Mouse (Mus musculus) splenic B cell, adult 2 months (primary cell): ENCODE measurements around the gene Fam151b.
A peak's percentile ranks its signal among the peaks of the same experiment; 100 is the strongest.

Source experiments
- DNase-seq: peaks from one replicate; pipeline ENCODE4 v3.0.0-alpha.2; 2011; ENCODE audit warnings: low read depth, low spot score
- H3K27me3 ChIP-seq: 2 replicates; pipeline ENCODE4 v1.6.1; 2012; ENCODE audit warnings: mild to moderate bottlenecking, low read length, moderate library complexity, mixed read lengths; ENCODE audit not compliant: control insufficient read depth, poor library complexity, insufficient read depth, severe bottlenecking
- H3K36me3 ChIP-seq: 2 replicates; pipeline ENCODE4 v1.6.1; 2012; ENCODE audit warnings: mild to moderate bottlenecking, low read length, moderate library complexity, mixed read lengths; ENCODE audit not compliant: control insufficient read depth, poor library complexity, insufficient read depth, severe bottlenecking

Fam151b gene

DNA sequence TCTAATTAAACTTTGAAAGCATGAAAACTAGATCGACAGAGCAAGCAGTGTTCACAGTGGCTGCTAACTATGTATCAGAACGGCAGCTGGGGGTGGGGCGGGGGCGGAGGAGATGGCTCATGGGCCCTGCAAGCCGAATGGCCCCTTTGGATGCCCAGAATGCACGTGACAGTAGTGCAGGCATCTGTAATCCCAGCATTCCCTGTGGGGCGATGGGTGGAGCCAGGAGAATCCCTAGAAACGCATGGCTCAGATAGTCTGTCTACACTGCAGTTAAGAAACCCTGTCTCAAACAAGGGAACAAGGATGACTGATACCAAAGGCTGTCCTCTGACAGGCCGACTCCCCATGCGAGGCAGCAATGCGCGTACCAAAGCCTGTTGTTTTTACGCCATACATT is 43.5 kb downstream of the Fam151b start:
- no peak for DNase-seq
- H3K27me3 ChIP-seq = no peaks in the 10 kb centered on the region
- H3K36me3 ChIP-seq = no peaks in the 10 kb centered on the region

- Histone ChIP-seq H3K36me3 (no peaks in the 10 kb centered on the region), H3K27me3 (no peaks in the 10 kb centered on the region)
- no peak for DNase-seq
These were observed 45.2 kb downstream of the Fam151b start for GRCm38 (mm10) chr13:92438656-92439055.

DNA sequence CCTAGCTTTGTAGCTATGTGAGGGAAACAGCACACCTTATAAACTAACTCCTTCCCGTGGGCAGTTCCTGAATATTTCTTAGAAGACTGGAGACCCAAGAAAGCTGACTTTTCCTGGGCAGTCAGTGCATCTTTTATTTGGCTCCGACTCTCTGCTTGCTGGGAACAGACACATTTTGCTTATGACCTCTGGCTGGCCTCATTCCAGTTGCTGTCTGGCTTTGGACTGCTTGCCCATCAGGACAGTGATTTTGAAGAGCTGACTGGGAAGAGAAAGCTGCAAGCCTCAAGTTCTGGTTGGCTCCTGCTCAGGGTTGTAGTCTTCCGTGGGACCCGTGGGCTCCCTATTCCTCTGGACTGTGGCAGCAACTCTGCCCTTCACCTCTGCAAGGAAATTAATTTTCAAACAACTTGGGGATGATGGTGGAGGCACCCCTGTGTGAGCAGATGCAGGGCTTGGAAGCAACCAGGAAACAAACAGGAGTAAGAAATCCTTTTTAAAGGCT is 56.4 kb downstream of the Fam151b start:
- no peak for DNase-seq
- Histone ChIP-seq H3K36me3 (no peaks in the 10 kb centered on the region), H3K27me3 (no peaks in the 10 kb centered on the region)

DNA sequence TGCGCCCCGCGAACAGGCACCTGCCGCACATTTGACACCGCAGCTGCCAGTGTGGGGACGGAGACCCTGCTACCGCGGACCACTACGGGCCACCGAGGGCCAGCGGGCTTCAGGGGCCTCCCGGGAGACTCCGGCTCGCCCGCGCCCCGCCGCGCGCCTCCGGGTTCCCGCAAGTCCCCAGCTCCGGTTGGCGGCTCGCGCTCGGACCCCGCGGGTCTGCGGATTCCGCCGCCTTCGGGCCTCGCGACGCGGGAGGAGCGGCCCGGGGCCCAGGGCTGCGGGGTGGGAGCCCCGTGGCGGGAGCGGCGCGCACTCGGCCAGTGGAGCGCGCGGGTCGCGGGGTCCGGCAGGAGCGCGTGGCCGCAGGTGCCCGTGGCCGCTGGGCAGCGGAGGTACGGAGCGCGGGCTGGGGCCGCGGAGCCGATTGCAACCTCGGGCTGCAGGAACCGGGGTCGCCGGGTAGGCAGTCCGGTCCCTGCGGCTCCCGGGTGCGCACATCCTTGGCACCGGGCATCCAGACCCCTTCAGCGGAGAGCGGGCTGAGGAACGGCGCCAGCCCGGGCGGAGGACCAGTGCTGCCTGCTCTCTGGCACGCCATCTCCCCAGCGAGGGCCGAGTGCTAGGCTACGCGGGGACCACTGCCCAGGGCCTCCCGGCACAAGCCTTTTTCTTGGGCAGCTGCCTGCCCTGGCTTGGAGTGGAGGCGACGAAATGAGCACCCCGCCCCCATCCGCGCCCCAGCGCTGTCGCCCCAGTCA is 57.3 kb downstream of the Fam151b start:
- DNase-seq = no peak
- H3K36me3 ChIP-seq = no peaks in the 10 kb centered on the region
- no peaks in the 10 kb centered on the region for H3K27me3 ChIP-seq

DNA sequence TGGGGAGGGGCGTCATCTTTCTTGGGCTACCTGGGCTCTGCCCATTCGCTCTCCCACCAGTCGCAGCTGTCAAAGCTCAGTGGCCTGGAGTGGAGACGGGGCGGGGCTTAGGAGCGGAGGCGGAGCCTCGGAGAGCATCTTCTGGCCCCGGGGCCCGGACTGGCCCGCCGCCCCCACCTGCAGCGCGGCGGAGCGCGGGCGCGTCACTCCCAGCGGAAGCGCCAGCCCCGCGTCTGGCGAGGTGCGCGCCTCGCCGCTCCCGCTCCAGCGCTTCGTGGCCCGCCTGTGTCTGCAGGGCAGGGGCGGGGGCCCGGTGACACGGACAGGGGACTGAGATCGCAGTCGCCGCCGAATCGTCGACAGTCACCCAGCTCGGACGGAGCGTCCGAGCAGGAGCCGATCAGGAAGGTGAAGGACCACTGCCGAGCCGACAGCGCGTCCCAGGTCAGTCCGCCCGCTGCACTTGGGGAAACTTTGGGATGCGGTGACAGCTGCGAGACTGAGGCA is 58.0 kb downstream of the Fam151b start, which contains the start of gene Ankrd34b:
Ankrd34b (plus strand) TSS at position 139 of the 507 bp plus-strand sequence.
- no peaks in the 10 kb centered on the region for H3K36me3 ChIP-seq
- peak; percentile 35 for DNase-seq
- no peaks in the 10 kb centered on the region for H3K27me3 ChIP-seq

GRCm38 (mm10) chr13:92423711-92424110 is 60.1 kb downstream of the Fam151b start:
- DNase-seq = no peak
- Histone ChIP-seq H3K27me3 (no peaks in the 10 kb centered on the region), H3K36me3 (no peaks in the 10 kb centered on the region)

- H3K36me3 ChIP-seq = no peaks in the 10 kb centered on the region
- DNase-seq = no peak
- no peaks in the 10 kb centered on the region for H3K27me3 ChIP-seq
These were observed 64.2 kb downstream of the Fam151b start for GRCm38 (mm10) chr13:92419630-92420029.

DNA sequence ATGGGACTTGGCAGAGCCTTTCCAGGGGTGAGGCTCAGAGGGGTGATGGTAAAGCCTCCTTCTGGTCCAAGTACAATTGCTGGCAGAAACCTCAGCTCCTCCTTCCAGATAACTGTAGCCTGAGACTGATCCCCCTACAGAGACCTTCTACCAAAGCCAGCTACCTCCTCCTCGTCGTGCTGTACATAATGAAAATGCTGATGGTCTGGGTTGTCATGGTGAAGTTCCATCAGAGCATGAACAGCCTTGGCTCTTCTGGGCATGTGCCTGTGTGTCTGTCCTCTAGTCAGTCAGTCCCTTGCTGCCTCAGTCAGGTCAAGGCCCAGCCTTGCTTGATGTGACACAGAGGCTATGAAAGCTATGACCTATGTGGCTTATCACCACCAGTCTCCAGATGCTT is 73.3 kb downstream of the Fam151b start:
- Histone ChIP-seq H3K36me3 (no peaks in the 10 kb centered on the region), H3K27me3 (no peaks in the 10 kb centered on the region)
- DNase-seq = no peak

GRCm38 (mm10) chr13:92403496-92403895 is 80.3 kb downstream of the Fam151b start:
- H3K36me3 ChIP-seq = no peaks in the 10 kb centered on the region
- H3K27me3 ChIP-seq = no peaks in the 10 kb centered on the region
- DNase-seq = no peak

GRCm38 (mm10) chr13:92402063-92402462 is 81.8 kb downstream of the Fam151b start:
- DNase-seq = no peak
- H3K27me3 ChIP-seq = no peaks in the 10 kb centered on the region
- H3K36me3 ChIP-seq = no peaks in the 10 kb centered on the region
